Mouse (Mus musculus): ENCODE results near the gene Vac14.

DNA sequence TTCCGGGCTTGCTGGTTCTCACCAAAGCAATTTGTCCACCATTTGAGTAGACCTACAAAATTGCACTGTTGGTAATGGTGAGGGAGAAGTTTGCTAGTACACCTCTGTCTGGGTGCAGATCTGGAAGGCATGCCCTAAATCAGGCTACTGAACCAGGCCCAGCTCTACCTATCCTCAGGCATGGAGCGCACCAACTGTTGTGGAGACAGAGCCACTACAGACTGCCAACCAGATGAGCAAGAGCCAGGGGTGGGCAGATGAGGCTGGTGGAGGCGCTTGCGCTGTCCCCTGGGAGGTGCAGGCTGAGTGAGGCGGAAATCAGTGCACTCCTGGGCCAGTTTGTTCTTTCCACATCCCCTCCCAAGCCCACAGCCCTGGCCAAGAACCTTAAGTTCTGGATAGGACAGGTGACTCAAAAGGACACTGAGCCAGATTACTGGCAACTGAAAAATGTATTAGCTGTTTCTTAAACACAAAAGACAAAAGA is 58.8 kb downstream of the Vac14 start:
- TF ChIP-seq CTCF (IDR thresholded peaks at IDR 0.05; ENCODE audit: extremely low read depth, insufficient read length, insufficient replicate concordance, low read depth, low read length) (no peak), POLR2A (IDR thresholded peaks at IDR 0.05; ENCODE audit: low read depth, low read length) (no peak)

Data from small intestine, adult 2 months (tissue).